Mouse (Mus musculus): ENCODE data around the gene Mixl1. TPM values are rescaled to one million over a fixed set of nuclear protein-coding genes. Genes with fewer than 3 reads are reported as not detected.

Gene Mixl1
- total RNA-seq (2012; rRNA removed): not detected in 2 replicates
- not detected for polyA plus RNA-seq (2012; ENCODE audit: insufficient read depth in 1 of 2, insufficient read length in 2 of 2, low read depth in 1 of 2, low replicate concordance in 2 of 2, missing spikeins in 1 of 2)

DNA sequence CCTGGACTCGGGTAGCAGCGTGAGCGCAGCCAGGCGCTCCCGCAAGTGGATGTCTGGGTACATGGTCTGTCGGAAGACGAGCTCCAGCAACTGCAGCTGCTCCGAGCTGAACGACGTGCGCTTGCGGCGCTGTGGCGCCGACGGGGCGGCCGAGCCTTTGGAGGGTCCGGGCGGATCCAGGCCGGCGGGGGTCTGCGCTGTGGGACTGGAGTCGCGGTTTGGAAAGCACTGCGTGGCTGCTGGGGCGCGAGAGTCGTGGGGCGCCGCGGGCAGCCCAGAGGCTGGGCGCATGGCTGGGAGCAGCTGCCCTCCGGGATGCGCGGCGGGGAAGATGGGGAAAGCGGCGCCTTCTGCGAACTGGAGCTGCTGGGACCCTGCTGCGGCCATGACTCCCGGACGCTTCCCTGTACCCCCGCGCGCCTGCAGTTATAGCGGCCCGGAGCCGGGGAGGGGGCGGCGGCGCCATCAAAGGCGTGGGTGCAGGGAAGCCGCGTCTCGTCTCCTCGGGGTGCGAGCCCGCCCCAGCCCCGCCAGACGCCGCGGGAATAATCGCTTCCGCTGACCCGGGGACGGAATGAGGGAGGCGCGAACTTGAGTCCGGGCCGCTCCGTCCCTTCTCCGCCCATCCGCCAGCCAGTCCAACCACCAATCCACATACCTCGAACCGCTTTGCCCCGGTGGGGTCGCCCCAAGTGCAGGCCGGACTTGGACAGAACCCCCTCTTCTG is at the start of gene Mixl1:
TSS of gene Mixl1 (minus strand) at position 409 of the 727 bp plus-strand sequence.
- DNase-seq (ENCODE audit: low read depth, low spot score): no peak
- Histone ChIP-seq H3K4me3 (ENCODE audit: control insufficient read depth in 1 of 2, insufficient read depth in 1 of 2, low read depth in 2 of 2, low read length in 2 of 2) (no peak within 1 kb of the TSS), H3K9ac (ENCODE audit: control insufficient read depth, low read depth, low read length, poor library complexity, severe bottlenecking) (no peak within 1 kb of the TSS), H3K27me3 (ENCODE audit: control insufficient read depth in 1 of 2, insufficient read depth in 2 of 2, low read length in 2 of 2) (no peaks in the 10 kb centered on the region), H3K4me1 (ENCODE audit: control insufficient read depth in 1 of 2, insufficient read depth in 2 of 2, low read length in 2 of 2) (no peaks in the 10 kb centered on the region), H3K79me2 (ENCODE audit: control insufficient read depth, insufficient read depth, low read length, poor library complexity) (no peaks in the 10 kb centered on the region), H3K36me3 (ENCODE audit: control insufficient read depth in 1 of 2, insufficient read depth in 2 of 2, low read length in 2 of 2) (no peaks in the 10 kb centered on the region), H3K27ac (ENCODE audit: control insufficient read depth, low read depth, low read length) (no peak within 1 kb of the TSS), H3K9me3 (replicated peaks; ENCODE audit: insufficient read depth, low read length) (no peaks in the 10 kb centered on the region)
- TF ChIP-seq JUND (IDR thresholded peaks at IDR 0.05; ENCODE audit: low read depth, low read length) (no peak), MAZ (IDR thresholded peaks at IDR 0.05; ENCODE audit: low read depth, low read length) (no peak), KAT2A (conservative IDR thresholded peaks at IDR 0.05; ENCODE audit: low read depth, low read length) (no peak), SIN3A (IDR thresholded peaks at IDR 0.05; ENCODE audit: low read length) (no peak), MAFK (IDR thresholded peaks at IDR 0.05; ENCODE audit: borderline replicate concordance, low read depth, low read length) (no peak), BHLHE40 (IDR thresholded peaks at IDR 0.05; ENCODE audit: borderline replicate concordance, low read depth, low read length) (no peak), MXI1 (IDR thresholded peaks at IDR 0.05; ENCODE audit: low read depth, low read length) (no peak), ZMIZ1 (IDR thresholded peaks at IDR 0.05; ENCODE audit: low read depth, low read length) (no peak)

DNA sequence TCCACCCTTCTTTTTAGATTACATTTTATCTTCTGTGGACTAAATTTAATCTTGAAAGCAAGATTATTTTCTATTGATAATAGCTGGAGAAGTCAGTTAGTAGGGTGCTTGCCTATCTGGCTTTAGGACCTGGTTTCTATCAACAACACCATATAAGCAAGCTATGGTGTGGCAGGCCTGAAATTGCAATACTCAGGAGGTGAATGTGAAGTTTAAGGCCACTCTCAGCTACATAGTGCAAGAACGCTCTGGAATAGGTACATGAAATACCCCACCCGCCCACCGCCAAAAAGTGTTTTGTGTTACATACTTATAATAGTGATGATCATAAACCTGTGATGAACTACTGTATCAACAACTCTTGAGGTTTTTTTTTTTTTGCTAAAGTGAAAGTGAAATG is 32.4 kb upstream of the Mixl1 start:
- no peaks in the 10 kb centered on the region for H3K27me3 ChIP-seq (ENCODE audit: control insufficient read depth in 1 of 2, insufficient read depth in 2 of 2, low read length in 2 of 2)
- H3K4me3 ChIP-seq (ENCODE audit: control insufficient read depth in 1 of 2, insufficient read depth in 1 of 2, low read depth in 2 of 2, low read length in 2 of 2): no peak overlapping the region
- peaks cover 45% of the 10 kb centered on the region for H3K79me2 ChIP-seq (ENCODE audit: control insufficient read depth, insufficient read depth, low read length, poor library complexity)
- H3K36me3 ChIP-seq (ENCODE audit: control insufficient read depth in 1 of 2, insufficient read depth in 2 of 2, low read length in 2 of 2): peaks cover 14 to 35% of the 10 kb centered on the region in 2 experiments
- H3K4me1 ChIP-seq (ENCODE audit: control insufficient read depth in 1 of 2, insufficient read depth in 2 of 2, low read length in 2 of 2): peaks cover 16 to 26% of the 10 kb centered on the region in 2 experiments
- no peaks in the 10 kb centered on the region for H3K9me3 ChIP-seq (replicated peaks; ENCODE audit: insufficient read depth, low read length)
- H3K27ac ChIP-seq (ENCODE audit: control insufficient read depth, low read depth, low read length): no peak overlapping the region
- H3K9ac ChIP-seq (ENCODE audit: control insufficient read depth, low read depth, low read length, poor library complexity, severe bottlenecking): no peak overlapping the region
- peak; percentile 28 for DNase-seq (ENCODE audit: low read depth, low spot score)
- TF ChIP-seq E2F4 (IDR thresholded peaks at IDR 0.05; ENCODE audit: borderline replicate concordance, low read depth, low read length): no peak
- no peak for TF ChIP-seq POLR2AphosphoS2 (IDR thresholded peaks at IDR 0.05; ENCODE audit: low read length)
- no peak for TF ChIP-seq ZKSCAN1 (IDR thresholded peaks at IDR 0.05; ENCODE audit: low read depth, low read length)
- TF ChIP-seq CTCF (IDR thresholded peaks at IDR 0.05 in 2 of 3, conservative IDR thresholded peaks at IDR 0.05 in 1 of 3; ENCODE audit: control insufficient read depth in 1 of 3, insufficient read depth in 1 of 3, low read depth in 2 of 3, low read length in 3 of 3, poor library complexity in 1 of 3, severe bottlenecking in 1 of 3): no peak
- peak; percentile 12 to 28; a peak in 1 of 4 replicates for TF ChIP-seq EP300 (IDR thresholded peaks at IDR 0.05; ENCODE audit: low read depth in 1 of 2, low read length in 2 of 2)
- TF ChIP-seq TCF12 (IDR thresholded peaks at IDR 0.05; ENCODE audit: low read depth, low read length): 0 out of 2 replicates have a peak, but pooled peaks have one; percentile 8
- peak; percentile 54; the same call in 1 of the 2 replicates for TF ChIP-seq ETS1 (IDR thresholded peaks at IDR 0.05; ENCODE audit: low read depth, low read length)
- TF ChIP-seq GATA1 (IDR thresholded peaks at IDR 0.05; ENCODE audit: low read depth, low read length): peak; percentile 48
- no peak for TF ChIP-seq MEF2A (IDR thresholded peaks at IDR 0.05; ENCODE audit: extremely low read depth, insufficient replicate concordance, low read depth, low read length, poor library complexity, severe bottlenecking)

Data from MEL (cell line).